Mouse (Mus musculus) hindbrain, embryonic 11.5 days (tissue): ENCODE measurements at regions not wholly inside any gene's neighbourhood (a gene's known extent, or its start where the extent isn't known, plus 50 kb on each side); places are given as distances from the start of the nearest gene placed in this dataset.

Source experiments
- ATAC-seq: fragments of 200-750 bp; cut with Nextera tagmentation; 2 replicates; pipeline ENCODE4 v1.8.0; 2017; ENCODE audit warnings: mild to moderate bottlenecking, moderate TSS enrichment, moderate library complexity; ENCODE audit not compliant: low FRiP score
- DNase-seq: peaks from one replicate; pipeline ENCODE4 v3.0.0-alpha.2; 2015; ENCODE audit warnings: low spot score
- H3K27ac ChIP-seq: fragments of 300-500 bp; sonication (generic); 2 replicates; pipeline ENCODE4 v1.5.1; 2014; ENCODE audit warnings: mild to moderate bottlenecking, low read depth, low read length
- H3K27me3 ChIP-seq: fragments of 300-500 bp; sonication (generic); 2 replicates; pipeline ENCODE4 v1.6.1; 2014; ENCODE audit warnings: mild to moderate bottlenecking, low read length, moderate library complexity, mixed read lengths; ENCODE audit not compliant: control insufficient read depth, insufficient read depth
- H3K36me3 ChIP-seq: fragments of 300-500 bp; sonication (generic); 2 replicates; pipeline ENCODE4 v1.6.1; 2014; ENCODE audit warnings: mild to moderate bottlenecking, low read length, moderate library complexity, mixed read lengths; ENCODE audit not compliant: control insufficient read depth, insufficient read depth
- H3K4me1 ChIP-seq: fragments of 300-500 bp; sonication (generic); replicated peaks from 2 replicates; pipeline ENCODE4 v1.6.1; 2014; ENCODE audit warnings: low read length, mixed read lengths; ENCODE audit not compliant: control insufficient read depth, insufficient read depth
- H3K4me2 ChIP-seq: fragments of 300-500 bp; sonication (generic); replicated peaks from 2 replicates; pipeline ENCODE4 v1.6.1; 2014; ENCODE audit warnings: mild to moderate bottlenecking, low read depth, low read length
- H3K4me3 ChIP-seq: fragments of 300-500 bp; sonication (generic); 2 replicates; pipeline ENCODE4 v1.5.1; 2014; ENCODE audit warnings: low read depth, low read length
- H3K9ac ChIP-seq: fragments of 300-500 bp; sonication (generic); 2 replicates; pipeline ENCODE4 v1.6.1; 2014; ENCODE audit warnings: low read depth, low read length
- H3K9me3 ChIP-seq: fragments of 300-500 bp; sonication (generic); 2 replicates; pipeline ENCODE4 v1.6.1; 2016; ENCODE audit warnings: low read length; ENCODE audit not compliant: control insufficient read depth
- WGBS: fragments of 180-500 bp; shearing (Covaris S2); extraction: QIAGEN DNeasy Blood & Tissue Kit; methylation state at CpG from one replicate; pipeline ENCODE4 v1.1.7; 2014; 5-methylcytosine and 5-hydroxymethylcytosine counted together

DNA sequence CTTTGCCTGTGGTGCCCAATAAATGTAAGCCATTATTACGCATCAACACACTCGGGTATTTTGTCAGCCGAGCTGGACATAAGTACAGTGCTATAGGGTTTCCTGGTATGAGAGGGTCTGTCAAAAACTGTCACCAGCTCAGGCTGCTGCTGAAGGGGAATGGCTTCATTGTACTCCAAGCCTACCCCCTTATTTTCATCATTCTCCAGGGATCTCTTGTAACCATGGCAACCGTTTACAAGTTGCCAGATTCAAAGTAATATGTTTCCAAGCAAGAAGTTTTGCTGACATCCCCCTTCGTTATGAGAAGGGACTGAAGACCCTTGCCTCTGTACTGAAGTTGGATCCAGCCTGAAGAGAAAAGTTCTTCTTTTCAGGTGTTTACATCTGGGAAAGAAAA, 410.3 kb upstream of the Kdm8 start:
- DNase-seq = peak; percentile 6
- ATAC-seq = no peak
- Histone ChIP-seq H3K27me3 (no peaks in the 10 kb centered on the region), H3K4me2 (no peak overlapping the region), H3K36me3 (no peaks in the 10 kb centered on the region), H3K4me1 (0 out of 2 replicates have a peak, but pooled peaks cover 2% of the 10 kb centered on the region), H3K4me3 (no peak overlapping the region), H3K9ac (no peak overlapping the region), H3K9me3 (no peaks in the 10 kb centered on the region), H3K27ac (no peak overlapping the region)
- 85% methylated on average over 5 of the region's 5 CpGs for WGBS

DNA sequence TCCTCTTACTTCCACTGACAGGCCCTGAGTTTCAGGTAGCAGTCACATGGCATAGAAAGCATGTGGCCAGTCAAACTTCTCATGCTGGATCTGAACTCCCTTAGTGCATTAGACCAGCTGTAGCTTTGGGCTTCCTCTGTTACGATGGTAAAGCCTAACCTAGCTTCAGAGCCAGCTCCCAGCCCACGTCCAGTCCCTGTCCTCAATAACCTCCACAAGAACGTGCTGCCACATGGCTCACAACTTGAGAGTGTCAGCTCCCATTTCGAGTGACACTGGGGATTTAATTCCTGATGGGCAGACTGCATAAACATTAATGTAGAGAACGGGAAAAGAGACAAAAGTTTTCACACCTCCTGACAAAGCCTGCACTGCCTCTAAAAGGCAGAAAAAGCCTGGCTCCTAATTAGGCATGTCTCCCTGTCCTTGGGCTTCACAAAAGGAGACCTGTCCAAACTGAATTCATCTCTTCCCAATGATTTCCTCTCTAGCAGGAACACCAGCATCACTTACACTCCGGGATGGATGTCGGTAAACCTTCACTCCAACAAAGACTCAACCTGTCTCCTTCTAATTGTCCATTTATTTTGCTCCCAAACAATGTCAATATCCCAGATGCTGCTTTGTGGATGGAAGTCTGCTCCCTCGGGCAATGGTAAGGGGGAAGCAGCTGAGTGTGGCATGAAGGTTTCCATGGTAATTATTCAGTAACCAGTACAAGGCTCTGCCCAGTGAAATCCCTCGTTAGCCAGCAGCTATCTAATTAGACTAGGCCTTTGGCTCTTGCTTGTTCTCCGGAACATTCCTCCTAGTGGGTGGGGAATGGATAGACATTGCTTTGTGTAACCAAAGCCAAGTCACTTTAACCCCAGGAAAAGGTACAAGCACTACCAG, 408.1 kb upstream of the Kdm8 start:
- H3K27ac ChIP-seq = peak overlapping the region; percentile 49; the same call in 1 of the 2 replicates
- no peak overlapping the region for H3K4me2 ChIP-seq
- H3K36me3 ChIP-seq = no peaks in the 10 kb centered on the region
- H3K9ac ChIP-seq = no peak overlapping the region
- 0 out of 2 replicates have a peak, but pooled peaks cover 2% of the 10 kb centered on the region for H3K4me1 ChIP-seq
- no peaks in the 10 kb centered on the region for H3K9me3 ChIP-seq
- peak; percentile 42; the same call in 1 of the 2 replicates for ATAC-seq
- H3K27me3 ChIP-seq = no peaks in the 10 kb centered on the region
- peak; percentile 31 for DNase-seq
- 43% methylated on average over 10 of the region's 10 CpGs for WGBS
- no peak overlapping the region for H3K4me3 ChIP-seq

- Histone ChIP-seq H3K27me3 (no peaks in the 10 kb centered on the region), H3K4me2 (no peak overlapping the region), H3K9me3 (no peaks in the 10 kb centered on the region), H3K27ac (peak overlapping the region; percentile 76), H3K4me3 (no peak overlapping the region), H3K4me1 (0 out of 2 replicates have a peak, but pooled peaks cover 2% of the 10 kb centered on the region), H3K9ac (no peak overlapping the region), H3K36me3 (no peaks in the 10 kb centered on the region)
- peak; percentile 45 for DNase-seq
- peak; percentile 55 for ATAC-seq
- 44% methylated on average over 4 of the region's 4 CpGs for WGBS
Measured at GRCm38 (mm10) chr7:125038840-125039239, 405.6 kb upstream of the Kdm8 start.

- no peak overlapping the region for H3K9ac ChIP-seq
- no peaks in the 10 kb centered on the region for H3K9me3 ChIP-seq
- ATAC-seq (no peak), DNase-seq (no peak)
- H3K27me3 ChIP-seq = no peaks in the 10 kb centered on the region
- no peaks in the 10 kb centered on the region for H3K36me3 ChIP-seq
- no peak overlapping the region for H3K27ac ChIP-seq
- no peak overlapping the region for H3K4me3 ChIP-seq
- H3K4me2 ChIP-seq = no peak overlapping the region
- H3K4me1 ChIP-seq = no peaks in the 10 kb centered on the region
Measured at GRCm38 (mm10) chr7:125055951-125056625, 388.4 kb upstream of the Kdm8 start.

DNA sequence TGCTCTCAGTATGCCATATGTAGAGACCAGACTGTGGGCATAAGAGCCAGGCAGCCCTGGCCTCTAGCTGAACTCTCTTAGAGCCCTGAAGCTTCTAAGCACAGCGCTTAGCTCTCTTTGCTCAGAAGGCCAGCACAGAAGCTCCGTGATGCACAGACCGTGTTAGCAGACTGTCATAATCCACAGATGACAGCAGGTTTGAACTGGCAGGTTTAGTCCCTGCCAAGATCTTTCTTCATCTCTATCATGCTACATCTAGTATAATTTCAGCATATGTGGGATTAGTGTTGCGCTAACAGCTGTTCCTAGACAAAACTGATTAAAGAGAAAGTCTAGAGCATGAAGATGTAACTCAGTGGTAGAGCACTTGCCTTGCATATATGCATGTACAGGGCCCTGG, 342.0 kb upstream of the Kdm8 start:
- H3K27ac ChIP-seq = no peak overlapping the region
- H3K4me2 ChIP-seq = no peak overlapping the region
- no peaks in the 10 kb centered on the region for H3K4me1 ChIP-seq
- no peak for ATAC-seq
- H3K27me3 ChIP-seq = no peaks in the 10 kb centered on the region
- H3K4me3 ChIP-seq = no peak overlapping the region
- 91% methylated on average over 4 of the region's 4 CpGs for WGBS
- DNase-seq = no peak
- H3K36me3 ChIP-seq = no peaks in the 10 kb centered on the region
- no peak overlapping the region for H3K9ac ChIP-seq
- H3K9me3 ChIP-seq = no peaks in the 10 kb centered on the region

GRCm38 (mm10) chr7:125104011-125104410, 340.5 kb upstream of the Kdm8 start:
- Histone ChIP-seq H3K36me3 (no peaks in the 10 kb centered on the region), H3K27me3 (no peaks in the 10 kb centered on the region), H3K4me2 (no peak overlapping the region), H3K9ac (no peak overlapping the region), H3K4me1 (no peaks in the 10 kb centered on the region), H3K27ac (no peak overlapping the region), H3K9me3 (no peaks in the 10 kb centered on the region), H3K4me3 (no peak overlapping the region)
- ATAC-seq (no peak), DNase-seq (no peak)
- WGBS = 72% methylated on average over 4 of the region's 4 CpGs

DNA sequence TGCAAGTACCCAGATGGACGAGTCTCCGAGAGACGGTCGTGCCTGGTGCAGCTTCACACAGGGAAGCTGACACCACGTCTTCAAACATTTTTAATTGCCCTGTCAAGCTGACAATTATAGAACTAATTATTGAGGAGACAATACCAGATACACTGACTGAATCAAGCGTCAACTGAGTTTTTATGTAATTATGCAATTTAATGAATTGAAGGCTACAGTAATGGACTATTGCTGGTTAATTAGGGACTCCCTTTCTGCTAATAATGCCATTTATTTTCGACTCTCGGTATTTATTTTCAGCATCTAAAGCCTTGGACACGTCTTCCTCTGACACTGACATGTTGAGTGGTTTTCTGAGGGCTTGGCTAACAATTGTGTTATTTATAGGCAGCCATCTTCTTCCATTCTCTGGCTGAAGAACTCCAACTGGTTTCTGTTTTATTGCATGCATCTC, 331.6 kb upstream of the Kdm8 start:
- no peaks in the 10 kb centered on the region for H3K27me3 ChIP-seq
- no peaks in the 10 kb centered on the region for H3K9me3 ChIP-seq
- ATAC-seq = no peak
- no peak overlapping the region for H3K4me3 ChIP-seq
- H3K4me1 ChIP-seq = no peaks in the 10 kb centered on the region
- no peak for DNase-seq
- WGBS = 78% methylated on average over 9 of the region's 9 CpGs
- H3K9ac ChIP-seq = no peak overlapping the region
- H3K27ac ChIP-seq = no peak overlapping the region
- H3K36me3 ChIP-seq = no peaks in the 10 kb centered on the region
- no peak overlapping the region for H3K4me2 ChIP-seq

- no peaks in the 10 kb centered on the region for H3K9me3 ChIP-seq
- ATAC-seq (no peak), DNase-seq (no peak)
- WGBS = 84% methylated on average over 8 of the region's 8 CpGs
- no peaks in the 10 kb centered on the region for H3K4me1 ChIP-seq
- no peaks in the 10 kb centered on the region for H3K36me3 ChIP-seq
- H3K9ac ChIP-seq = no peak overlapping the region
- H3K27me3 ChIP-seq = no peaks in the 10 kb centered on the region
- no peak overlapping the region for H3K4me2 ChIP-seq
- no peak overlapping the region for H3K27ac ChIP-seq
- no peak overlapping the region for H3K4me3 ChIP-seq
Measured at GRCm38 (mm10) chr7:125115322-125115996, 329.0 kb upstream of the Kdm8 start.
